Mouse (Mus musculus) testis, postnatal 14 days (tissue): ENCODE measurements at regions not wholly inside any gene's neighbourhood (a gene's known extent, or its start where the extent isn't known, plus 50 kb on each side); places are given as distances from the start of the nearest gene placed in this dataset.
A peak's percentile ranks its signal among the peaks of the same experiment; 100 is the strongest.

ENCODE experiments used
- DNase-seq: peaks from one replicate; pipeline ENCODE4 v3.0.0; 2021; ENCODE audit warnings: low spot score

DNA sequence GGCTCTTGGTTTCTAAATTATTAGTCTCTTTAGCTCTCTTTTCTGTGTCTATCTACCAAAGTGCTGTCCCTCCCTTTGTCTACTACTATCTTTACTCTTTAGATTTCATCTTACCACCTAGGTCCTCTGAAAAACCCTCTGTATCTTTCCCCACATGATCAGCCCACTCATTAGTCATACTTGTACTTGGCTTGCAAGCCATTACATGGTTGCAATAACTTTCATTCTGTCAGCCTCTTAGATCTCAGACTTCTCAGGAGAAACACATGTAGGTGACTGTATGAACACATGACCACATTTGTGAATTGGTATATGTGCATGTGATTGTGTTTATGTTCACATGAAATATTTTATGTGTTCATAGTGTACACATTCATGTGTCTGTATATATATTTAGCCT lies 83.3 kb upstream of the Agbl1 start:
- DNase-seq = no peak

- DNase-seq = peak; percentile 25
These were observed 72.8 kb upstream of the Agbl1 start for GRCm38 (mm10) chr7:76156869-76157268.

DNA sequence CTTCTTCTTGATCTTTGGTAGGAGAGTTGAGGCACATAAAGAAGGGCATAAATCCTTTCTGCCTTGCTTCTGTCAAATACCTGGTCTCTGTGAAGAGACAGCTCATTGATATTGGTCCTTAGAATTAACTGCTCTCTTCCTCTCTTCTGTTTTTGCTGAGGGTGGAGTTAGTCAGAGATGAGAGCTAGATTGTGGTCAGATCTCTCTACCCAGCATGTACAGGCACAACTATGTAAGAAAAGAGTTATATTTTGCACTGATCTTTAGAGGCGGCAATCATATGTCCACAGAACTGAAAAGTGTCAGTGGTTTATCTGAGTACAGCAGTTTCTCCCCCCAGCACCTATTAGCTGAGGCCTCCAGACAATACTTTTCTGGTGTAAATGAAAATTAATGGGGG lies 65.5 kb upstream of the Agbl1 start:
- DNase-seq = no peak

DNA sequence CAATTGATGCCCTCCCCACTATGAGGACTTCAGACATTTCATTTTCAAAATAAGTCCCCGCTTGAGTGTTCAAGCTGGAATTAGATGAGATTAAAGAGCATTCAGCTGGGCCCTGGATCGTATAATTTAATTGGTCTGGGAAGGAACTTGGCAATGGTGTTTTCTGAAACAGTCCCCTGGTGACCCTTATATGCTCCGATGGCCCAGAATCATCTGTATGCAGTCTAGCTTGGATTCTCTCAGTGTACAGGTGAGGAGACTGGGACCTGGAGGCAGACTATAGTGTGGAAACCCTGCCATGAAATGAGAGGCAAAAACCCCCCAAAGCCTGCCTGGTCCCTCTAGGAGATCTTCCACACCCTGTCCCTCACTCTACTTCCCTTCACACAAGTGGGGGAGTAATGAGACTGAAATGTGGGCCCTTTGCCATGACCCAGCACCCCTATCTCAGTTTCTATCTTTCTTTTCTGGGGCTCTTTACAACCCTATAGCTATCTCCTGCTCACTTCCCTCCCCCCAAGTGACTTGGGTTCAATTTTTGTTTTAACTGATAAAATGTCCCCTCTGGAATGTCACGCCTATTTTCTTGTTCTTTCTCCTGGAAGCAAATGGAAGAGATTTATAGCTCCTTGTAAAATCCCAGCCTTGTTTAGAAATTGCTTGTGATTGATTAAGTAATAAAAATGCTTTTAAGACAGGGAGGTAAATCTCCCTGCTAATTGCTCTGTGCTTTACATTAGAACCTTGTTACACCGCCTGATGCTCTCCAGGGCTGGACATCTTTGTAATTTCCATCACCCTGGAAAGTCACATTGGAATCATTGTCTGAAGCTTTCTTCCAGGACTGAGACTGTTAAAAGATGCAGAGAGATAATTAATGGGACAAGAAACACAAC lies 64.7 kb upstream of the Agbl1 start:
- DNase-seq = no peak

DNA sequence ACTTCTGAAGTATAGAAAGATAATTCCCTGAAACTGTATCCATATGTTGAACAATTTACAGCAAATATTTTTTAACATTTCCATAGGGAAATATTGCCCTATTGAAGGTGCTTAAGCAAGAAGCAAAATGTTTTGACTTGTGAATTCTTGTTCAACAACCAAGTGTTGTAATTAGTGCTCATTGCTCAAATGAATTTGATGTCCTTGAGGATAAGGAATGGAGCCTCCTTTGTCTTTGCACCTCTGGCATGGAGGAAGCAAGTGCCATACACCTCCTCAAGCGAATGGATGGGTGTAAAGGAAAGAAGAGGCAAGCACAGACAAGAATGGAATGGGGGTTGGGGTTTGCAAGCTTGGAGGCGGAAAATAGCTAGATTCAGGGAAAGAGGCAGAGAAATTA lies 59.2 kb upstream of the Agbl1 start:
- no peak for DNase-seq

DNA sequence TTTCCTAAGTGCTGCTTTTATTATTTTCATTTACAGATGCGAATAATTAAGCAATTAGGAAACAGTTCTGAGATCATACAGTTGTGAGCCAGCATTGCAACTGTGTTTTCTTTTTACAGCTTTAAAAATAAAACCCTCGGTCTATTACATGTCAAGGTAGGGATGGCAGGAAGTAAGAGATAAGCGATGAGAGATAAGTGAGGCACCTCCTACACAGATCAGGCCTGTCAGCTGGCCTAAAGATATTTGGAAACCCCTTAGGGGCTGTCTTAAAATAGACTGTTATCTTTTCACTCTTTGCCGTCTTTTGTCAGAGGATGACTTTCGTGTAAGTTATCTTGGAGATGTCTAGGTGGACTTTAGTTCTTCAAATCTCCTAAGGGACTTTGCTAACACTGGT lies 53.5 kb upstream of the Agbl1 start:
- DNase-seq = no peak

DNA sequence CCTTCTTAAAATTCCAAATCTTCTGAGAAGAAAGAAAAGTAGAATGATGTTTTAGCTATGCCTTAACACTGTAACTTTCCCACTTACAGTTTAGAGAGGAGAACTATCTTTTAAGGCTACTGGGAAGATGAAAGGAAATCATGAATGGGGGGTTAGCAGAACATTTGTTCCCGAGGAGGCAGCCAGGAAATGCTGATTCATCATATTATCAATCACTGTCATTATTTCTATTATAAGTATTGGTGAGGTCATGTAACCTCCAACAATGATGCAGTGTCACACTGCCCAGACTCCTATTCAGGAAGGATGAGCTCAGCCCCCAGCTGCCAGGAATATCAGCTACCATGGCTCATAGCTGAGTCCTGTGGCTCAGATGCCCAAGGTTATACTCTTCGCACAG lies 52.3 kb upstream of the Agbl1 start:
- DNase-seq = no peak
